Comparison of ENCODE assay signal across 7 mouse cellular contexts in the genomic region with DNA sequence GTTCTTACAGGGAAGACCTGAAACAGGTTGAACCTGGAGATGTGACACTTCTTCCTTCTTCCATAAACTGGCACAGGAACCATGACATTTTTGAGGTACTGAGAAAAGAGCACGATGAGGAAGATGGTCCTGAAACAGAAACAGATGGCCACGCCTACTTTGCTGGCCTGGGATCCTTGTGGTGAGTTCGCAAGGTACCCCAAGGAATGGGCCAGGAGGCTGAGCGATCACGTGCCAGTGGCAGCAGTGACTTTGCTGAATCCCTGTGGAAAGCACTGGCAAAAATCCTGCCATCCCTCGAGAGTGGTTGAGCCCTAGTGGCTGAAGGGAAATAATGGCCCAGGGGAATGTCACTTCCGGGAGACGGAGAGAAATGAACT. TPM values are rescaled to one million over a fixed set of nuclear protein-coding genes. Genes with fewer than 3 reads are reported as not detected.
DNase-seq lines count a peak whose midpoint lies in the region; ATAC-seq and TF ChIP-seq lines count a peak whose summit lies in the region.

No protein-coding gene starts in this region.

- no peak overlapping the region for H3K27ac ChIP-seq in stomach, embryonic 14.5 days (ENCODE audit: low read length)
- no peak overlapping the region for H3K27ac ChIP-seq in stomach, postnatal 0 days (replicated peaks)
- no peak overlapping the region for H3K27ac ChIP-seq in forebrain, postnatal 0 days (ENCODE audit: low read depth, low read length)
- H3K27ac ChIP-seq in liver, embryonic 16.5 days (ENCODE audit: low read length), result no peak overlapping the region

- no peak for ATAC-seq in stomach, embryonic 14.5 days (ENCODE audit: insufficient number of reproducible peaks, insufficient read depth, low FRiP score, low read depth)
- ATAC-seq in stomach, postnatal 0 days (ENCODE audit: low FRiP score, low TSS enrichment), result no peak
- ATAC-seq in forebrain, postnatal 0 days, result no peak
- ATAC-seq in liver, embryonic 16.5 days (ENCODE audit: low read depth), result no peak

- H3K36me3 ChIP-seq in stomach, embryonic 14.5 days (ENCODE audit: control insufficient read depth, insufficient read depth, low read length), result no peaks in the 10 kb centered on the region
- no peaks in the 10 kb centered on the region for H3K36me3 ChIP-seq in stomach, postnatal 0 days (ENCODE audit: control insufficient read depth, insufficient read depth, low read length)
- H3K36me3 ChIP-seq in forebrain, postnatal 0 days (ENCODE audit: insufficient read depth), result no peaks in the 10 kb centered on the region
- no peaks in the 10 kb centered on the region for H3K36me3 ChIP-seq in liver, embryonic 16.5 days (ENCODE audit: control insufficient read depth, insufficient read depth)

- no peaks in the 10 kb centered on the region for H3K9me3 ChIP-seq in stomach, embryonic 14.5 days (ENCODE audit: control insufficient read depth, low read depth, low read length)
- H3K9me3 ChIP-seq in stomach, postnatal 0 days (ENCODE audit: control insufficient read depth, low read length), result no peaks in the 10 kb centered on the region
- H3K9me3 ChIP-seq in forebrain, postnatal 0 days (ENCODE audit: low read length), result no peaks in the 10 kb centered on the region
- no peaks in the 10 kb centered on the region for H3K9me3 ChIP-seq in liver, embryonic 16.5 days (replicated peaks; ENCODE audit: control insufficient read depth, low read length)

- H3K4me3 ChIP-seq in stomach, embryonic 14.5 days (ENCODE audit: low read depth, low read length), result no peak overlapping the region
- no peak overlapping the region for H3K4me3 ChIP-seq in stomach, postnatal 0 days (ENCODE audit: low read depth, low read length)
- H3K4me3 ChIP-seq in forebrain, postnatal 0 days (ENCODE audit: low read depth, low read length), result no peak overlapping the region
- H3K4me3 ChIP-seq in liver, embryonic 16.5 days (ENCODE audit: low read depth, low read length), result no peak overlapping the region

- WGBS in stomach, embryonic 14.5 days, result 39% methylated on average over 8 of the region's 8 CpGs
- WGBS in stomach, postnatal 0 days, result 55% methylated on average over 8 of the region's 8 CpGs
- 42% methylated on average over 8 of the region's 8 CpGs for WGBS in forebrain, postnatal 0 days
- 37% methylated on average over 8 of the region's 8 CpGs for WGBS in liver, embryonic 16.5 days (ENCODE audit: insufficient replicate concordance)

- no peak for DNase-seq in stomach, postnatal 0 days (ENCODE audit: low spot score)
- no peak for DNase-seq in forebrain, postnatal 0 days
- no peak for DNase-seq in right cerebral cortex, postnatal 4 days
- no peak for DNase-seq in embryo, embryonic 10 days (ENCODE audit: low spot score)
- DNase-seq in spleen, postnatal 10 days (ENCODE audit: low spot score in 2 of 2), result no peak

- TF ChIP-seq EP300 in stomach, postnatal 0 days (optimal IDR thresholded peaks at IDR 0.05), result no peak

- no peaks in the 10 kb centered on the region for H3K27me3 ChIP-seq in stomach, embryonic 14.5 days (ENCODE audit: control insufficient read depth, insufficient read depth, low read length)
- no peaks in the 10 kb centered on the region for H3K27me3 ChIP-seq in stomach, postnatal 0 days (ENCODE audit: control insufficient read depth, insufficient read depth, low read length)
- H3K27me3 ChIP-seq in forebrain, postnatal 0 days (ENCODE audit: insufficient read depth, low read length), result no peaks in the 10 kb centered on the region
- H3K27me3 ChIP-seq in liver, embryonic 16.5 days (ENCODE audit: control insufficient read depth, insufficient read depth, low read depth, low read length), result no peaks in the 10 kb centered on the region

- no peak for TF ChIP-seq CTCF in stomach, postnatal 0 days (IDR thresholded peaks at IDR 0.05; ENCODE audit: low read depth)
- TF ChIP-seq CTCF in forebrain, postnatal 0 days (IDR thresholded peaks at IDR 0.05; ENCODE audit: low read depth), result no peak

- no peak overlapping the region for H3K9ac ChIP-seq in stomach, embryonic 14.5 days (replicated peaks; ENCODE audit: low read depth, low read length)
- no peak overlapping the region for H3K9ac ChIP-seq in stomach, postnatal 0 days (ENCODE audit: low read length)
- H3K9ac ChIP-seq in forebrain, postnatal 0 days, result no peak overlapping the region
- H3K9ac ChIP-seq in liver, embryonic 16.5 days (ENCODE audit: low read depth, low read length), result no peak overlapping the region

- H3K4me2 ChIP-seq in stomach, embryonic 14.5 days (replicated peaks; ENCODE audit: low read depth, low read length), result peak overlapping the region; percentile 8; the same call in 1 of the 2 replicates
- H3K4me2 ChIP-seq in stomach, postnatal 0 days (replicated peaks; ENCODE audit: low read depth), result no peak overlapping the region
- H3K4me2 ChIP-seq in forebrain, postnatal 0 days (ENCODE audit: low read depth), result peak overlapping the region; percentile 30; the same call in 1 of the 2 replicates
- H3K4me2 ChIP-seq in liver, embryonic 16.5 days (ENCODE audit: low read depth, low read length), result peak overlapping the region; percentile 35

- no peaks in the 10 kb centered on the region for H3K4me1 ChIP-seq in stomach, embryonic 14.5 days (ENCODE audit: control insufficient read depth, insufficient read depth, low read length)
- H3K4me1 ChIP-seq in stomach, postnatal 0 days (replicated peaks; ENCODE audit: control insufficient read depth, insufficient read depth), result no peaks in the 10 kb centered on the region
- no peaks in the 10 kb centered on the region for H3K4me1 ChIP-seq in forebrain, postnatal 0 days (ENCODE audit: insufficient read depth)
- no peaks in the 10 kb centered on the region for H3K4me1 ChIP-seq in liver, embryonic 16.5 days (ENCODE audit: control insufficient read depth, low read depth, low read length)

RNA-seq across cellular contexts. Expression of a gene that starts 32.4 kb away (rescaled TPM):
- 3.2 and 3.4 TPM in 2 replicates for polyA plus RNA-seq in stomach, embryonic 14.5 days (2014; fragmentation: Nextera tagmentation; extraction: Ambion mirVana)
- polyA plus RNA-seq in stomach, postnatal 0 days (2015; fragmentation: Nextera tagmentation; extraction: Ambion mirVana), result 1.5 and 1.6 TPM in 2 replicates
- total RNA-seq in forebrain, postnatal 0 days (2014; rRNA removed), result 1.1 and 1.9 TPM in 2 replicates
- 0.48 and 0.52 TPM in 2 replicates for polyA plus RNA-seq in forebrain, postnatal 0 days (2015; fragmentation: Nextera tagmentation; extraction: Ambion mirVana)
- 0.08 and 0.14 TPM in 2 replicates for polyA plus RNA-seq in liver, embryonic 16.5 days (2015; fragmentation: Nextera tagmentation; extraction: Ambion mirVana)

RNA-seq across cellular contexts. Expression of a gene that starts 35.9 kb away (rescaled TPM):
- polyA plus RNA-seq in stomach, embryonic 14.5 days (2014; fragmentation: Nextera tagmentation; extraction: Ambion mirVana), result not detected in 2 replicates
- 0.10 TPM in 1 of 2 replicates, not detected in the other for polyA plus RNA-seq in stomach, postnatal 0 days (2015; fragmentation: Nextera tagmentation; extraction: Ambion mirVana)
- not detected in 2 replicates for total RNA-seq in forebrain, postnatal 0 days (2014; rRNA removed)
- polyA plus RNA-seq in forebrain, postnatal 0 days (2015; fragmentation: Nextera tagmentation; extraction: Ambion mirVana), result not detected in 2 replicates
- polyA plus RNA-seq in liver, embryonic 16.5 days (2015; fragmentation: Nextera tagmentation; extraction: Ambion mirVana), result not detected in 2 replicates

RNA-seq across cellular contexts. Expression of a gene that starts 45.2 kb away (rescaled TPM):
- polyA plus RNA-seq in stomach, embryonic 14.5 days (2014; fragmentation: Nextera tagmentation; extraction: Ambion mirVana), result 9.7 and 10.7 TPM in 2 replicates
- 4.5 and 5.0 TPM in 2 replicates for polyA plus RNA-seq in stomach, postnatal 0 days (2015; fragmentation: Nextera tagmentation; extraction: Ambion mirVana)
- total RNA-seq in forebrain, postnatal 0 days (2014; rRNA removed), result 28.4 and 37.3 TPM in 2 replicates
- 11.8 and 14.6 TPM in 2 replicates for polyA plus RNA-seq in forebrain, postnatal 0 days (2015; fragmentation: Nextera tagmentation; extraction: Ambion mirVana)
- polyA plus RNA-seq in liver, embryonic 16.5 days (2015; fragmentation: Nextera tagmentation; extraction: Ambion mirVana), result 9.6 and 10.3 TPM in 2 replicates
